Mouse (Mus musculus) intestine, postnatal 0 days (tissue): ENCODE measurements around the gene Sgk2. TPM values are rescaled to one million over a fixed set of nuclear protein-coding genes. Genes with fewer than 3 reads are reported as not detected.

ENCODE experiments used
- ATAC-seq: fragments of 200-750 bp; cut with Nextera tagmentation; 2 replicates; pipeline ENCODE4 v1.8.0; 2017; ENCODE audit warnings: mild to moderate bottlenecking, moderate TSS enrichment, moderate library complexity
- H3K27ac ChIP-seq: fragments of 300-500 bp; sonication (generic); 2 replicates; pipeline ENCODE4 v1.5.1; 2014; ENCODE audit warnings: mild to moderate bottlenecking, low read depth, low read length, moderate library complexity
- H3K27me3 ChIP-seq: fragments of 300-500 bp; sonication (generic); replicated peaks from 2 replicates; pipeline ENCODE4 v1.6.1; 2014; ENCODE audit warnings: low read length, mixed read lengths; ENCODE audit not compliant: control insufficient read depth, insufficient read depth
- H3K36me3 ChIP-seq: fragments of 300-500 bp; sonication (generic); 2 replicates; pipeline ENCODE4 v1.6.1; 2014; ENCODE audit warnings: mild to moderate bottlenecking, moderate library complexity; ENCODE audit not compliant: control insufficient read depth, insufficient read depth
- H3K4me1 ChIP-seq: fragments of 300-500 bp; sonication (generic); replicated peaks from 2 replicates; pipeline ENCODE4 v1.6.1; 2014; ENCODE audit warnings: antibody characterized with exemption, low read length, mixed read lengths; ENCODE audit not compliant: control insufficient read depth, insufficient read depth
- H3K4me2 ChIP-seq: fragments of 300-500 bp; sonication (generic); replicated peaks from 2 replicates; pipeline ENCODE4 v1.6.1; 2014; ENCODE audit warnings: low read depth, mild to moderate bottlenecking, moderate library complexity
- H3K4me3 ChIP-seq: fragments of 300-500 bp; sonication (generic); 2 replicates; pipeline ENCODE4 v1.5.1; 2014; ENCODE audit warnings: low read depth, low read length
- H3K9ac ChIP-seq: fragments of 300-500 bp; sonication (generic); 2 replicates; pipeline ENCODE4 v1.6.1; 2014; ENCODE audit warnings: mild to moderate bottlenecking, low read depth, low read length
- H3K9me3 ChIP-seq: fragments of 300-500 bp; sonication (generic); 2 replicates; pipeline ENCODE4 v1.6.1; 2016; ENCODE audit warnings: mixed run types; ENCODE audit not compliant: control insufficient read depth
- CTCF ChIP-seq: sonication (generic); IDR thresholded peaks from 2 replicates; pipeline ENCODE4 v1.5.1; 2016; ENCODE audit warnings: low read depth, mild to moderate bottlenecking, control low read depth, antibody characterized with exemption, moderate library complexity
- WGBS: fragments of 180-500 bp; shearing (Covaris S2); extraction: QIAGEN DNeasy Blood & Tissue Kit; methylation state at CpG from one replicate; pipeline ENCODE4 v1.1.7; 2014; 5-methylcytosine and 5-hydroxymethylcytosine counted together
- polyA plus RNA-seq: library from polyadenylated mRNA; unstranded; fragments of >200 nt; fragmentation: Nextera tagmentation; extraction: Ambion mirVana; gene quantifications from 2 replicates; pipeline ENCODE4 v1.2.1, GENCODE M21; 2015

Gene Sgk2
- polyA plus RNA-seq, 1 experiment from 2014 or later: 5.4 TPM

DNA sequence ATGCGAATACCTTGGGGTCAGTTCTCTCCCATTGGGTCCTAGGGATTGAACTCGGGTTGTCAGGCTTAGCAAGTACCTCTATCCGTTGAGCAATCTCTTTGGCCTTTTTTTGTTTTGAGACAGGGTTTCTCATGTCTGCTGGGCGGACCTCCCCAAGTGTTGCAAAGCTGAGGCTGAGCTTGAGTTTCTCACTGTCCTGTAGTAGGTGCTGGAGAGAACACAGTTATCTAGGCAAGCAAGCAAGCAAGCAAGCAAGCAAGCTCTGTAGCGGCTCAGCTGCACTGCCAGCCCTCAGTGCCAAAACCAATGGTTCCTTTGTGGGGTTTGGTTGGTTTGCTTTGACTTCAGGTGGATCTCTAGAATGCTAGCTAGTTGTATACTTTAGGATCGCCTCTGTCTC lies 73.5 kb downstream of the Sgk2 start:
- no peak for TF ChIP-seq CTCF
- H3K4me2 ChIP-seq: no peak overlapping the region
- ATAC-seq: no peak
- H3K9ac ChIP-seq: no peak overlapping the region
- no peaks in the 10 kb centered on the region for H3K9me3 ChIP-seq
- no peaks in the 10 kb centered on the region for H3K27me3 ChIP-seq
- H3K27ac ChIP-seq: no peak overlapping the region
- H3K4me3 ChIP-seq: no peak overlapping the region
- WGBS: 88% methylated on average over 6 of the region's 6 CpGs
- peaks cover 15% of the 10 kb centered on the region for H3K36me3 ChIP-seq
- H3K4me1 ChIP-seq: no peaks in the 10 kb centered on the region

DNA sequence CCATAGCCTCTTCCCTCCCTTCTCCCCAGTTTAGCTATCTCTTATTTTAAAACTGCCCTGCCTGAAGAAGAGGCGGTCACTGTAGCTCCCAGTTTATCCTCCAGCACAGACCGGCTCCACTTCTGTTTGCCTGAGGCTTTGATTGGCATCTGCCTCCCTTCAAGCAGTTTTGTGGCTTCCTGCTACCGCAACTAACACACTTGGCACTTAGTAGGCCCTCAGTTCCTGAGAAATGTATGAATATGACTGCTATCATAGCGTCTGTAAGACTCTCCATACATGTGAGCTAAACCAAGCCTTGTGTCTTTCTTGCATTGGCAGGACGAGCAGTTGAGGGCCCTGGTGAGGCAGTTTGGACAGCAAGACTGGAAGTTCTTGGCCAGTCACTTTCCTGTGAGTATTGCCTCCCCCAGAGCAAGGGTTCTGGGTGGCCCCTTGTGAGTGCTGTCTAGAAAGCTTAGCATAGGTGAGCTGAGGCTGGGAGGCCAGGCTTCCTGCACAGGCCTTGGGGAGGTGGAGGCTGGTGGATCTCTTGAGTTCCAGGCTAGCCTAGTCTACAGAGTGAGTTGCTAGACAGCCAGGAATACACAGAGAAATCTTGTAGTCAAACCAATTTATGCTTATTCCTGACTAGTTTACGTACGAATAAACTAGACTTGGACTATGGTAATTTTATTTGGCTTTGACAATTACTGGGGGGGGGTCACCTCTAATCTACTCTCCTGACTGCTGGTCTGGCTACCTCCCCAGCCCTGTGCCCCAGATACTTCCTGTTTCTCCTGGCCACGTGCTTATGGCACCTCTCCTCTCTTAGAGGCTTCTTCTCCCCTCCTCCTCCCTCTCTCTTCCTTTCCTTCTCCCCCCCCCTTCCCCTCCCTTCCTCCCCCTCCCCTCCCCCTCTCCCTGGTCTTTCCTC lies 74.3 kb downstream of the Sgk2 start:
- no peak for TF ChIP-seq CTCF
- no peaks in the 10 kb centered on the region for H3K27me3 ChIP-seq
- no peaks in the 10 kb centered on the region for H3K4me1 ChIP-seq
- peaks cover 15% of the 10 kb centered on the region for H3K36me3 ChIP-seq
- H3K4me2 ChIP-seq: no peak overlapping the region
- no peak for ATAC-seq
- WGBS: 85% methylated on average over 8 of the region's 8 CpGs
- H3K9ac ChIP-seq: no peak overlapping the region
- no peaks in the 10 kb centered on the region for H3K9me3 ChIP-seq
- H3K27ac ChIP-seq: no peak overlapping the region
- H3K4me3 ChIP-seq: no peak overlapping the region

DNA sequence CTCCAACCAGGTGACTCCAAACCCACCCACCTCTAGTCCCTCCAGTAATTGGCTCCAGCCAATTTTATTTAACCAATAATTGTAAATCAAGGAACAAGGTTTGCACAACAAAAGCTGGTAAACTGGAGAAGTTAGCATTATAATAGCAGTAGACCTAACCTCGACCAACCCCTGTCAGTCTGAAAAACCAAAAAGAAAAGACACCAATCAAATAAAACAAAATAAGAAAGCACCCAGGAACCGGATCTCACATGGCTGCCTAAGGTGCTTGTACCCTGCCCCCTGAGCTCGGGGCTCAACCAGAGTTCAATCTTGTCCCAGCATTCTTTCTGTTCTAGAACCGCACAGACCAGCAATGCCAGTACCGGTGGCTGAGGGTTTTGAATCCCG lies 75.0 kb downstream of the Sgk2 start:
- no peak for ATAC-seq
- 86% methylated on average over 6 of the region's 6 CpGs for WGBS

More for the DNA sequence above, 75.0 kb downstream of the Sgk2 start:
- H3K27me3 ChIP-seq: no peaks in the 10 kb centered on the region
- no peak overlapping the region for H3K9ac ChIP-seq
- H3K4me2 ChIP-seq: no peak overlapping the region
- H3K36me3 ChIP-seq: peaks cover 15% of the 10 kb centered on the region
- H3K9me3 ChIP-seq: no peaks in the 10 kb centered on the region
- no peak for TF ChIP-seq CTCF
- H3K4me1 ChIP-seq: no peaks in the 10 kb centered on the region
- no peak overlapping the region for H3K4me3 ChIP-seq
- H3K27ac ChIP-seq: no peak overlapping the region

Other genes with a start within 250 kb of the Sgk2 start
- 57.7 and 65.8 TPM in 2 replicates for gene Srsf6, start 55.8 kb upstream of the Sgk2 start, polyA plus RNA-seq
- 0.04 and 0.25 TPM in 2 replicates for gene L3mbtl1, start 43.9 kb upstream of the Sgk2 start, polyA plus RNA-seq
- 30.0 and 36.4 TPM in 2 replicates for gene Ift52, start 30.0 kb downstream of the Sgk2 start, polyA plus RNA-seq
- gene Mybl2, start 67.4 kb downstream of the Sgk2 start, polyA plus RNA-seq: 4.4 and 5.1 TPM in 2 replicates
- not detected in 2 replicates for gene Gtsf1l, start 100.5 kb downstream of the Sgk2 start, polyA plus RNA-seq
- gene Tox2, start 215.8 kb downstream of the Sgk2 start, polyA plus RNA-seq: 2.0 and 3.3 TPM in 2 replicates